Mouse (Mus musculus): ENCODE results near the gene Ccdc142. TPM values are rescaled to one million over a fixed set of nuclear protein-coding genes. Genes with fewer than 3 reads are reported as not detected.

Ccdc142 gene
- polyA plus RNA-seq, 1 experiment from 2014 or later = 8.1 TPM

- Histone ChIP-seq H3K4me2 (peak overlapping the region; percentile 94), H3K4me3 (peak overlapping the region; percentile 63), H3K4me1 (peaks cover 62% of the 10 kb centered on the region), H3K27ac (peak overlapping the region; percentile 93), H3K9ac (peak overlapping the region; percentile 69), H3K36me3 (replicated peaks) (peaks cover 6% of the 10 kb centered on the region; the same call in 1 of the 2 replicates), H3K9me3 (no peaks in the 10 kb centered on the region), H3K27me3 (replicated peaks) (no peaks in the 10 kb centered on the region)
- under 1% methylated on average over 52 of the region's 52 CpGs for WGBS
- ATAC-seq (replicated peaks) = peak; percentile 5
Measured at GRCm38 (mm10) chr6:83121863-83122710, 20.7 kb downstream of the Ccdc142 start.

GRCm38 (mm10) chr6:83122961-83123360 is 21.6 kb downstream of the Ccdc142 start:
- Histone ChIP-seq H3K36me3 (replicated peaks) (0 out of 2 replicates have a peak, but pooled peaks cover 2% of the 10 kb centered on the region), H3K27me3 (replicated peaks) (no peaks in the 10 kb centered on the region), H3K4me3 (no peak overlapping the region), H3K4me2 (peak overlapping the region; percentile 94), H3K9me3 (no peaks in the 10 kb centered on the region), H3K27ac (no peak overlapping the region), H3K4me1 (peaks cover 55% of the 10 kb centered on the region), H3K9ac (no peak overlapping the region)
- ATAC-seq (replicated peaks) = no peak
- 78% methylated on average over 5 of the region's 5 CpGs for WGBS

GRCm38 (mm10) chr6:83124851-83125312 is 23.5 kb downstream of the Ccdc142 start:
- Histone ChIP-seq H3K9me3 (no peaks in the 10 kb centered on the region), H3K36me3 (replicated peaks) (no peaks in the 10 kb centered on the region), H3K4me2 (peak overlapping the region; percentile 73), H3K27me3 (replicated peaks) (no peaks in the 10 kb centered on the region), H3K9ac (peak overlapping the region; percentile 58), H3K4me1 (peaks cover 39% of the 10 kb centered on the region), H3K27ac (peak overlapping the region; percentile 64), H3K4me3 (peak overlapping the region; percentile 89)
- WGBS = under 1% methylated on average over 30 of the region's 30 CpGs
- peak; percentile 7 for ATAC-seq (replicated peaks)

GRCm38 (mm10) chr6:83125331-83125730 is 23.9 kb downstream of the Ccdc142 start, which contains the start of gene Ino80b:
Ino80b (minus strand) TSS chr6:83125431.
- Histone ChIP-seq H3K4me3 (peak within 1 kb of the TSS; percentile 89), H3K27me3 (replicated peaks) (no peaks in the 10 kb centered on the region), H3K4me2 (peak within 1 kb of the TSS; percentile 73), H3K36me3 (replicated peaks) (no peaks in the 10 kb centered on the region), H3K9ac (peak within 1 kb of the TSS; percentile 58), H3K9me3 (no peaks in the 10 kb centered on the region), H3K4me1 (peaks cover 34% of the 10 kb centered on the region), H3K27ac (peak within 1 kb of the TSS; percentile 64)
- WGBS = 22% methylated on average over 5 of the region's 5 CpGs
- ATAC-seq (replicated peaks) = no peak

GRCm38 (mm10) chr6:83127419-83127818 is 26.0 kb downstream of the Ccdc142 start:
- Histone ChIP-seq H3K27ac (no peak overlapping the region), H3K4me3 (no peak overlapping the region), H3K4me1 (peaks cover 23% of the 10 kb centered on the region), H3K9me3 (no peaks in the 10 kb centered on the region), H3K36me3 (replicated peaks) (no peaks in the 10 kb centered on the region), H3K9ac (no peak overlapping the region), H3K27me3 (replicated peaks) (no peaks in the 10 kb centered on the region), H3K4me2 (no peak overlapping the region)
- 96% methylated on average over 5 of the region's 5 CpGs for WGBS
- no peak for ATAC-seq (replicated peaks)

- 82% methylated on average over 6 of the region's 6 CpGs for WGBS
- H3K4me3 ChIP-seq = no peak overlapping the region
Measured at GRCm38 (mm10) chr6:83131469-83132034, 30.2 kb downstream of the Ccdc142 start.

GRCm38 (mm10) chr6:83132176-83132919 is 30.9 kb downstream of the Ccdc142 start:
- Histone ChIP-seq H3K9ac (no peak overlapping the region), H3K4me3 (no peak overlapping the region), H3K27me3 (replicated peaks) (peaks cover 9% of the 10 kb centered on the region; the same call in 1 of the 2 replicates), H3K4me2 (no peak overlapping the region), H3K27ac (no peak overlapping the region), H3K36me3 (replicated peaks) (no peaks in the 10 kb centered on the region), H3K9me3 (no peaks in the 10 kb centered on the region), H3K4me1 (peaks cover 17% of the 10 kb centered on the region)
- WGBS = 86% methylated on average over 9 of the region's 9 CpGs
- no peak for ATAC-seq (replicated peaks)

More at GRCm38 (mm10) chr6:83131469-83132034, 30.2 kb downstream of the Ccdc142 start:
- peaks cover 6% of the 10 kb centered on the region; the same call in 1 of the 2 replicates for H3K27me3 ChIP-seq (replicated peaks)
- no peak for ATAC-seq (replicated peaks)
- no peak overlapping the region for H3K27ac ChIP-seq
- no peaks in the 10 kb centered on the region for H3K36me3 ChIP-seq (replicated peaks)
- no peak overlapping the region for H3K4me2 ChIP-seq
- H3K4me1 ChIP-seq = peaks cover 9% of the 10 kb centered on the region
- H3K9me3 ChIP-seq = no peaks in the 10 kb centered on the region
- H3K9ac ChIP-seq = no peak overlapping the region

- no peak overlapping the region for H3K27ac ChIP-seq
- H3K27me3 ChIP-seq (replicated peaks) = peaks cover 9% of the 10 kb centered on the region; the same call in 1 of the 2 replicates
- no peak for ATAC-seq (replicated peaks)
- H3K4me1 ChIP-seq = peaks cover 30% of the 10 kb centered on the region
- H3K9ac ChIP-seq = no peak overlapping the region
- no peaks in the 10 kb centered on the region for H3K36me3 ChIP-seq (replicated peaks)
- no peak overlapping the region for H3K4me2 ChIP-seq
- no peak overlapping the region for H3K4me3 ChIP-seq
- 68% methylated on average over 3 of the region's 3 CpGs for WGBS
- no peaks in the 10 kb centered on the region for H3K9me3 ChIP-seq
Measured at GRCm38 (mm10) chr6:83134226-83134625, 32.8 kb downstream of the Ccdc142 start.

GRCm38 (mm10) chr6:83134951-83135513 is 33.6 kb downstream of the Ccdc142 start, which contains the start of gene Rtkn:
Rtkn (plus strand) TSS chr6:83135463.
- no peak within 1 kb of the TSS for H3K27ac ChIP-seq

GRCm38 (mm10) chr6:83135571-83136161 is 34.3 kb downstream of the Ccdc142 start:
- Histone ChIP-seq H3K4me2 (peak overlapping the region; percentile 31), H3K9me3 (no peaks in the 10 kb centered on the region), H3K27me3 (replicated peaks) (peaks cover 9% of the 10 kb centered on the region; the same call in 1 of the 2 replicates), H3K36me3 (replicated peaks) (no peaks in the 10 kb centered on the region), H3K4me1 (peaks cover 30% of the 10 kb centered on the region), H3K9ac (no peak overlapping the region), H3K4me3 (0 out of 2 replicates have a peak overlapping the region, but pooled peaks have one; percentile 3), H3K27ac (no peak overlapping the region)
- 9% methylated on average over 37 of the region's 37 CpGs for WGBS
- ATAC-seq (replicated peaks) = no peak

More at GRCm38 (mm10) chr6:83134951-83135513, 33.6 kb downstream of the Ccdc142 start, which contains the start of gene Rtkn:
- H3K4me3 ChIP-seq = 0 out of 2 replicates have a peak within 1 kb of the TSS, but pooled peaks have one; percentile 3
- no peaks in the 10 kb centered on the region for H3K36me3 ChIP-seq (replicated peaks)
- H3K27me3 ChIP-seq (replicated peaks) = peaks cover 9% of the 10 kb centered on the region; the same call in 1 of the 2 replicates
- H3K9ac ChIP-seq = no peak within 1 kb of the TSS
- H3K4me1 ChIP-seq = peaks cover 30% of the 10 kb centered on the region
- H3K9me3 ChIP-seq = no peaks in the 10 kb centered on the region
- WGBS = 63% methylated on average over 7 of the region's 7 CpGs
- no peak for ATAC-seq (replicated peaks)
- peak within 1 kb of the TSS; percentile 31 for H3K4me2 ChIP-seq

GRCm38 (mm10) chr6:83136291-83136880 is 35.0 kb downstream of the Ccdc142 start:
- Histone ChIP-seq H3K9me3 (no peaks in the 10 kb centered on the region), H3K36me3 (replicated peaks) (no peaks in the 10 kb centered on the region), H3K4me2 (peak overlapping the region; percentile 49), H3K4me3 (peak overlapping the region; percentile 31), H3K27ac (peak overlapping the region; percentile 76), H3K4me1 (peaks cover 30% of the 10 kb centered on the region), H3K27me3 (replicated peaks) (peaks cover 9% of the 10 kb centered on the region; the same call in 1 of the 2 replicates), H3K9ac (0 out of 2 replicates have a peak overlapping the region, but pooled peaks have one; percentile 4)
- no peak for ATAC-seq (replicated peaks)
- WGBS = 10% methylated on average over 5 of the region's 5 CpGs
